Mouse (Mus musculus): Measurements from ENCODE around the gene Sez6.

- TF ChIP-seq CTCF (IDR thresholded peaks at IDR 0.05; ENCODE audit: low read depth) (no peak), EP300 (IDR thresholded peaks at IDR 0.05; ENCODE audit: low read depth) (no peak)
Observed at GRCm38 (mm10) chr11:77979221-77979809, 48.7 kb downstream of the Sez6 start.
